Mouse (Mus musculus) ovary, adult 10 weeks (tissue): ENCODE data around the gene Olfr412. TPM values are rescaled to one million over a fixed set of nuclear protein-coding genes. Genes with fewer than 3 reads are reported as not detected.

Experiments
- polyA plus RNA-seq: library from polyadenylated mRNA; stranded (reverse); fragments of 350-450 nt; fragmentation: Illumina TruSeq; extraction: RNeasy Lipid Tissue Mini Kit (QIAGEN cat#74804); gene quantifications from one replicate; pipeline ENCODE4 v1.2.3, GENCODE M21; 2014

Olfr412 gene
- not detected for polyA plus RNA-seq

DNA sequence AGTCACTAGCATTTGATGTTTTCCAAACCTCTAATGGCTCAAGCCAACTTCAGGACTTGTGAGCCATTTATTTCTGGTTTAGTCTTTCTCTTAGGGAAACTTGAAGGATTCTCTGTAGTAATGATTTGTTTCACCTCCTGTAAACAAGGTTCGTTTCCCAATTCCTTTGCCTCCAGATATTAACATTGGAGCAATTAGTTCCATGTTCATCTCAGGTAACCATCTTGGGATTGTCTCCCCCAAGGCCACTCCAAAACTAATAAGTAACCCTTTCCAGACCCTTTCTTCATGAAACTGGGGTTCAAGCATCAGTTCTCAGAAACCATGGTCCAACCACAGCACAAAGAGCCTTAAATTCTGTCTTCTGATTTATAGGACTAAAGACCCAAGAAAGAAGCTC is at the start of gene Olfr412:
Gene Olfr412 (plus strand): TSS at position 301 of the 400 bp plus-strand sequence.

DNA sequence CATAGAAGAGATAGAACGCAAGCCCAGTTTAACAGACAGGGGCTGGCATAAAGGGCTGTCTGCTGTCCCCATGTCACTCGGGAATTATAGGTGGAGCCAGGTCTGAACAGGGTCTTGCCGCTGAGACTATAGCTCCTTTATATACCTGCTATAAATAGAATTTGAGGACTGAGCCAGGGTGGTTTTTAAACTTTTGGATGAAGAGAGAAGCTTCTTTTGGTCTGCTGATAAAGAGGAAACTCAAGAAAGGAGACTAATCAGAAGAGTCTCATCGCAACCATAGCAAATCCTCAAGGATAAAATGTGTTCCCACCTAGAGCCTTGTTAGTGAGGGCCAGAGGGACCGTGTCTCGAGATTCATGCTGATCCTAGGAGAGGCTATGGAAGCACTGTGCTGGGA is 23.9 kb upstream of the Olfr412 start, which contains the start of gene Olfr410:
Gene Olfr410 (minus strand): TSS at position 101 of the 400 bp plus-strand sequence.

DNA sequence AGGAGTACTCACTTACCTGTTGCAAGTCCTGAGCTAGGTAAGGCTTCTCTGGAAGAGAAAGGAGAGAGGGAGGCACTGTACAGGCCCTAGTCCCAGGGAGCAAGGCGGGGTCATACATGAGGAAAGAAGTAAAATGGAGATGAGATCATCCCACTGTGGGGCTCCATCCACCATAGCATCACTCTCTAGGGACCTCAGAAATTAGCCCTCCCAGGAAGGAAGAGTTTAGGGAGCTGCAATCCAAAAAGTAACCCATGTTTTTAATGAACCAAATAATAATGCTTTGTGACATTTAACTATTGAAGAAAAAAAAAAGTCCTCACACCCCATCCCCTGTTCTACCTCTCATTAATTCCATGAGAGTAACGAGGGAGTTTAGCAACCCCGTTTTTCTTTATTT is 9.3 kb upstream of the Olfr412 start, which contains the start of gene Olfr411:
Gene Olfr411 (minus strand): TSS at position 101 of the 400 bp plus-strand sequence.

Other genes with a start within 250 kb of the Olfr412 start
- not detected for gene Olfr401, start 248.4 kb upstream of the Olfr412 start, polyA plus RNA-seq
- not detected for gene Olfr402, start 208.5 kb upstream of the Olfr412 start, polyA plus RNA-seq
- not detected for gene Olfr403, start 175.8 kb upstream of the Olfr412 start, polyA plus RNA-seq
- not detected for gene Olfr43, start 150.7 kb upstream of the Olfr412 start, polyA plus RNA-seq
- not detected for gene Olfr406, start 102.3 kb upstream of the Olfr412 start, polyA plus RNA-seq
- not detected for gene Olfr59, start 78.3 kb upstream of the Olfr412 start, polyA plus RNA-seq
- gene Olfr410, start 24.0 kb upstream of the Olfr412 start, polyA plus RNA-seq, result not detected
- not detected for gene Olfr411, start 9.4 kb upstream of the Olfr412 start, polyA plus RNA-seq
- gene Rap1gap2, start 248.8 kb downstream of the Olfr412 start, polyA plus RNA-seq, result 1.2 TPM